Mouse (Mus musculus) ES-Bruce4 (cell line): Measurements from ENCODE around the gene Arhgef10l. TPM values are rescaled to one million over a fixed set of nuclear protein-coding genes. Genes with fewer than 3 reads are reported as not detected.

ENCODE experiments used
- H3K27ac ChIP-seq: 2 replicates; pipeline ENCODE4 v1.5.1; 2012; ENCODE audit warnings: low read length, inconsistent platforms; ENCODE audit not compliant: insufficient read depth
- H3K27me3 ChIP-seq: 2 replicates; pipeline ENCODE4 v1.6.1; 2012; ENCODE audit warnings: mild to moderate bottlenecking, low read length, inconsistent platforms; ENCODE audit not compliant: control insufficient read depth, poor library complexity, insufficient read depth, severe bottlenecking
- H3K36me3 ChIP-seq: 2 replicates; pipeline ENCODE4 v1.6.1; 2012; ENCODE audit warnings: inconsistent platforms, mild to moderate bottlenecking, low read length, moderate library complexity; ENCODE audit not compliant: control insufficient read depth, poor library complexity, insufficient read depth, severe bottlenecking
- H3K4me1 ChIP-seq: one replicate; pipeline ENCODE4 v1.8.1; 2011; ENCODE audit warnings: low read length; ENCODE audit not compliant: control insufficient read depth, insufficient read depth
- H3K4me3 ChIP-seq: 2 replicates; pipeline ENCODE4 v1.5.1; 2011; ENCODE audit warnings: low read depth, mild to moderate bottlenecking, low read length
- H3K9ac ChIP-seq: 2 replicates; pipeline ENCODE4 v1.6.1; 2012; ENCODE audit warnings: low read depth, mild to moderate bottlenecking, inconsistent platforms; ENCODE audit not compliant: poor library complexity, severe bottlenecking
- H3K9me3 ChIP-seq: replicated peaks from 2 replicates; pipeline ENCODE4 v1.6.1; 2012; ENCODE audit warnings: mild to moderate bottlenecking, low read length, inconsistent platforms; ENCODE audit not compliant: control insufficient read depth, poor library complexity, insufficient read depth, severe bottlenecking
- CTCF ChIP-seq: IDR thresholded peaks from one replicate; pipeline ENCODE4 v1.8.1; 2011; ENCODE audit warnings: low read depth, low read length
- EP300 ChIP-seq: IDR thresholded peaks from 2 replicates; pipeline ENCODE4 v1.6.1; 2011; ENCODE audit warnings: low read depth, low read length; ENCODE audit not compliant: insufficient read depth
- POLR2A ChIP-seq: IDR thresholded peaks from one replicate; pipeline ENCODE4 v1.8.1; 2011; ENCODE audit warnings: low read length; ENCODE audit not compliant: insufficient read depth
- polyA plus RNA-seq: library from polyadenylated mRNA; stranded (reverse); fragments of >200 nt; gene quantifications from 2 replicates; pipeline ENCODE4 v1.2.4, GENCODE M21; 2011; ENCODE audit warnings: low read depth; ENCODE audit not compliant: missing spikeins, insufficient read depth, insufficient read length

The Arhgef10l gene
- polyA plus RNA-seq, 1 experiment, result 7.7 TPM

GRCm38 (mm10) chr4:140624468-140625176 is 41.2 kb downstream of the Arhgef10l start:
- Histone ChIP-seq H3K9ac (no peak overlapping the region), H3K27ac (no peak overlapping the region), H3K4me1 (peaks cover 3% of the 10 kb centered on the region), H3K9me3 (no peaks in the 10 kb centered on the region), H3K36me3 (no peaks in the 10 kb centered on the region), H3K4me3 (no peak overlapping the region), H3K27me3 (no peaks in the 10 kb centered on the region)
- TF ChIP-seq POLR2A (no peak), EP300 (no peak), CTCF (no peak)

GRCm38 (mm10) chr4:140624087-140624467 is 41.7 kb downstream of the Arhgef10l start:
- no peak for TF ChIP-seq POLR2A
- no peak for TF ChIP-seq CTCF
- TF ChIP-seq EP300, result no peak
- H3K4me3 ChIP-seq, result no peak overlapping the region

GRCm38 (mm10) chr4:140622819-140623218 is 43.0 kb downstream of the Arhgef10l start:
- Histone ChIP-seq H3K27me3 (no peaks in the 10 kb centered on the region), H3K9me3 (no peaks in the 10 kb centered on the region), H3K4me3 (no peak overlapping the region), H3K27ac (no peak overlapping the region), H3K4me1 (no peaks in the 10 kb centered on the region), H3K9ac (no peak overlapping the region), H3K36me3 (no peaks in the 10 kb centered on the region)
- TF ChIP-seq POLR2A (no peak), CTCF (no peak), EP300 (no peak)

More at GRCm38 (mm10) chr4:140624087-140624467, 41.7 kb downstream of the Arhgef10l start:
- peaks cover 3% of the 10 kb centered on the region for H3K4me1 ChIP-seq
- H3K9me3 ChIP-seq, result no peaks in the 10 kb centered on the region
- H3K27ac ChIP-seq, result no peak overlapping the region
- H3K27me3 ChIP-seq, result no peaks in the 10 kb centered on the region
- no peak overlapping the region for H3K9ac ChIP-seq
- H3K36me3 ChIP-seq, result no peaks in the 10 kb centered on the region

- H3K27ac ChIP-seq, result no peak overlapping the region
- no peaks in the 10 kb centered on the region for H3K27me3 ChIP-seq
- TF ChIP-seq POLR2A (no peak), CTCF (no peak), EP300 (no peak)
- no peaks in the 10 kb centered on the region for H3K9me3 ChIP-seq
- H3K9ac ChIP-seq, result no peak overlapping the region
- no peak overlapping the region for H3K4me3 ChIP-seq
- H3K36me3 ChIP-seq, result no peaks in the 10 kb centered on the region
- no peaks in the 10 kb centered on the region for H3K4me1 ChIP-seq
These were observed 45.3 kb downstream of the Arhgef10l start for GRCm38 (mm10) chr4:140620496-140620895.

GRCm38 (mm10) chr4:140617391-140618385 is 48.1 kb downstream of the Arhgef10l start:
- no peaks in the 10 kb centered on the region for H3K36me3 ChIP-seq
- no peaks in the 10 kb centered on the region for H3K27me3 ChIP-seq
- H3K9me3 ChIP-seq, result no peaks in the 10 kb centered on the region
- H3K27ac ChIP-seq, result no peak overlapping the region
- H3K9ac ChIP-seq, result no peak overlapping the region
- H3K4me3 ChIP-seq, result no peak overlapping the region
- no peak for TF ChIP-seq EP300
- no peak for TF ChIP-seq CTCF
- H3K4me1 ChIP-seq, result no peaks in the 10 kb centered on the region
